Mouse (Mus musculus) spleen, adult 18-20 months (tissue): ENCODE measurements around the gene Unc93b1.

ENCODE experiments used
- DNase-seq, 2 experiments: peaks; one replicate each; pipeline ENCODE4 v3.0.0; 2022; ENCODE audit warnings: mixed read lengths in 2 of 2

Gene Unc93b1

DNA sequence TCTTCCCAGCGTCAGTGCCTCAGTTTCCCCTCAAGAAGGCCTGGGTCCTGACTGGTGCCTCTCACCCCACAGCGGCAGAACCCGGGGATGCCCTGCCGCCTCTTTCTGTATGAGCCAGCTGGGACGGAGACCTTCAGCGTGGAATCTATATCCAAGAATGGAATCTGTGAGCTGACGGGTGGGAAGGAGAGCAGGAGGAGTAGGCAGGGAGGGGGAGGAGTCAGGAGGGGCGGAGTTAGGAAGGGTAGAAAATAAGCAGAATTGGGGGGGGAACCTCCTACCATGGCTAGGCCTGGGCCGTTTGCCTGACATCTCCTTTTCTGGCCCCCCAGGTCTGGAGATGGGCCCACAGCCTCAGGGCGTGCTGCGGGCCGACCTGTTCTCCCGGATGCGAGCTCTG is 53.1 kb downstream of the Unc93b1 start:
- DNase-seq, result no peak

- DNase-seq, result no peak
Measured at GRCm38 (mm10) chr19:3988750-3989149, 53.8 kb downstream of the Unc93b1 start.

DNA sequence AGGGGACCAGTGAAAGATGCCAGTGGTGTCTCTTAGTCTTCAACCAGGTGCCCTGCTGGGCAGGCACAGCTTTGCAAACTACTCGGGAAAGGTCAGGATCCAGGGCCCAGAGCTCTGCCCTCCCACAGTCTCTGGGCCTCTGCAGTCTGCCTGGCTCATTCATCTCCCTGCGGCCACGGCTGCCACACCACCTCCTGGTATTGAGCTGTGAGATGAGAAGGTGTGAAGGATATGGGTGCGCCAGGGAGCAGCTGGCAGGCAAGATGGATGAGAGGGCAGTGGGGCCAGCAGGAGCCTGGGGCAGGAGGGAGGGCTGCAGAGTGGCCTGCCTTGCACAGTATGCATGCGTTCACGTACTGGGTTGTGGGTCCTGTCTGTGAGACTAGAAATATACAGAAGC is 55.8 kb downstream of the Unc93b1 start:
- DNase-seq, result no peak

GRCm38 (mm10) chr19:3991562-3991961 is 56.6 kb downstream of the Unc93b1 start:
- no peak for DNase-seq

GRCm38 (mm10) chr19:3991966-3992365 is 57.0 kb downstream of the Unc93b1 start:
- no peak for DNase-seq

GRCm38 (mm10) chr19:3992416-3992815 is 57.4 kb downstream of the Unc93b1 start, which contains the start of gene Tbx10:
Gene Tbx10 (plus strand): TSS chr19:3992752.
- DNase-seq, result no peak

DNA sequence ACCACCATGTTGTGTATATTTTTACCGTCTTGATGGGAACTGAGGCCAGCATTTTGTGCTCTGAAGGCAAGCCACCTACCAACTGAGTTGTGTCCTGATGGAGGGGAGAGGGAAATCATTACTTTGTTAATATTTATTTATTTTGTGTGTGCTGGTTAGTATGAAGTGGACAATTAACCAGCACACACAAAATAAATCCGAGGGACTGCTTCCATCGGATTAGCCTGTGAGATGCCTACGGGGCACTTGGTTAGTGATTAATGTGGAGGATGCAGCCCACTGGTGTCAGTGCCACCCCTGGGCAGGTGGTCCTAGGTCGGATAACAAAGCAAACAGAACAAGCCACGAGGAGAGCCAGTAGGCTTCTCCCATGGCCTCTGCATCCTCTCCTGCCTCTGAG is 59.9 kb downstream of the Unc93b1 start:
- DNase-seq, result no peak

- DNase-seq, result no peak
Measured at GRCm38 (mm10) chr19:3995505-3995904, 60.5 kb downstream of the Unc93b1 start.

- DNase-seq, result no peak
Measured at GRCm38 (mm10) chr19:3996106-3996505, 61.1 kb downstream of the Unc93b1 start.

DNA sequence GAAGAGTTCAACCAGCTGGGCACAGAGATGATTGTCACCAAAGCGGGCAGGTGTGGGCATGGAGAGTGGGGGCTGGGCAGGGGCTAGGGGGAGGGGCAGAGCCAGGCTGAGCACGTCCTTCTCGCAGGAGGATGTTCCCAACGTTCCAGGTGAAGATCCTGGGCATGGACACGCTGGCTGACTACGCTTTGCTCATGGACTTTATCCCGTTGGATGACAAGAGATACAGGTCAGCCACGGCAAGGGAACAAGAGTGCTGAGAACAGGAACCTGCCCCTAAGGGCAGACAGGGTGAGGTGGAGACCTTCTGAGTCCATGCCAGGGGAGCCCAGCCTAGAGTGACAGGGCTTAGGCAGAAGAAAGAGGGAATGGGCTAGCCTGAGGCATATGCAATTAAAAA is 61.8 kb downstream of the Unc93b1 start:
- DNase-seq, result no peak

- DNase-seq, result no peak
Measured at GRCm38 (mm10) chr19:3997231-3997630, 62.2 kb downstream of the Unc93b1 start.

GRCm38 (mm10) chr19:3998335-3998734 is 63.3 kb downstream of the Unc93b1 start:
- DNase-seq, result no peak
